Mouse (Mus musculus): Measurements from ENCODE around the gene Lrrk1. TPM values are rescaled to one million over a fixed set of nuclear protein-coding genes. Genes with fewer than 3 reads are reported as not detected.

The Lrrk1 gene
- polyA plus RNA-seq, 1 experiment, result 31.0 TPM

DNA sequence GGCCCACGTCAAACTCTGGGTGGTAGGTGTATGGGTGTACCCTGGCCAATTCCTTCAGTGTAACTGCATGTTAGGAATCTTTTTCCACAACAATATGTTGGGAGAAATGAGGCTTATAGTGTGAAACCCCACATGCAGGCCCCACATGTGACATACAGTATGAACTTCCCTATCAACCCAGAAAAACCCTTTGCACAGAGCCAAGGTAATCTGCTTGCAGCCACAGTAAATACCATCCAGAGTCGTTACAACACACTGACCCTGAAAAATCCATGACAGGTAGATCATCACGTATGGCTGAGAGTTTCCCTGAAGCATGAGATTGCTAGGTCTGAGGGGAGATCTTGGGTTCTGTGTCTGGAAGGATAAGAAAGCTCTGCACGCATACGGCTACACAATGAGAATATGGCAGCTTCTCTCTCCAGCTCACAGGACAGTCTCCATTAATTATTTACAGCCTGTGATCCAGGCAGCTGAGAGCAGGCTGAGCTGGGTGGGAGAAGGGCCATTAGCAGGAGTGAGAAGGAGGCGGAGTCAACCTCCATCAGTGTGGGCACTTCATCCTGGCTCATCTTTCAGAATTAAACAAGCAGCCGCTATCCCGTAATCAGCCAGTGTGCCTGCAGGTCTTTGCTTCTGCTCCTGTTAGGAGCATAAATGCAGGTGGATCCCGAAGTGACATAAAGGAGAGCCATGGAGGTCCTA lies 41.0 kb downstream of the Lrrk1 start:
- Histone ChIP-seq H3K4me1 (ENCODE audit: control insufficient read depth, insufficient read depth, low read length) (peaks cover 11% of the 10 kb centered on the region), H3K4me3 (ENCODE audit: insufficient read depth, low read length) (no peak overlapping the region), H3K27ac (ENCODE audit: insufficient read depth, low read length) (no peak overlapping the region)
- TF ChIP-seq CTCF (IDR thresholded peaks at IDR 0.05; ENCODE audit: borderline replicate concordance, insufficient read depth, low read length), result no peak

DNA sequence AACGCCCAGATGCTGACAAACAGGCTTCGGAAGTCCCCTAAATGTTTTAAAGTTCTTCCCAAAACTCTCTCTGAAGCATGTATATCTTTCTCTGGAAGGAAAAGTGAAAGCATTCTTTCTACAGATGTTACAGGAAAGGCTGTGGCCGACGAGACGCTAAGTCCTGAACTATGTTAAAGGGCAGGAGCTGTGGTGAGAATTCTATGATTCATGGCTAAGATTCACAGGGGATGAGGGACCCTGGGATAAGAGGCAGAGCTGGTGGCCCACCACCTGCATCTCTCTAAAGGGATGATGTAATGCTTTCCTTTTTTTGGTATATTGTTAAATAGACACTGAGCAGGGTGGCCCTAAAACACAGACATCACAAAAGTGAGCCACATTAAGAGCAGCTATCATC lies 44.8 kb downstream of the Lrrk1 start:
- Histone ChIP-seq H3K4me3 (ENCODE audit: insufficient read depth, low read length) (no peak overlapping the region), H3K4me1 (ENCODE audit: control insufficient read depth, insufficient read depth, low read length) (peaks cover 27% of the 10 kb centered on the region), H3K27ac (ENCODE audit: insufficient read depth, low read length) (peak overlapping the region; percentile 90)
- TF ChIP-seq CTCF (IDR thresholded peaks at IDR 0.05; ENCODE audit: borderline replicate concordance, insufficient read depth, low read length) (no peak), POLR2A (IDR thresholded peaks at IDR 0.05; ENCODE audit: low read depth, low read length) (no peak)

DNA sequence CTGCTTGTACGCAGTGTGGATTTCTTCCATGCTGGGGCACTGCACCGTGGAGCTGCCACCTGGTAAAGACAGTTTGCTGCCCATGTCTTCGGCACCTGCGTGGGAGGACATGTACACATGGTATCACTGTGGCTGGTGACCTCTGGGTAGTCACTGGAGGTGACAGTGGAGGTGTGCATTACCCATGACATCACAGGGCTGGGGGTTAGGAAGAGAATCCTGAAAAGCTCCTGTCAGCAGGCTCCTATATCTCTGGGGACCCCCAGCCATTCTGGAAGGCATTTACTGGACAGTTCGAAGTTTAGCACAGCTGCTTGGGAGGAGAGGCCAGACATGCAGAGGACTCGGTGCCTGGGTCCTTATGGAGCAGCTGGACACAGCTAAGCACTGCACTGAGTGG lies 45.3 kb downstream of the Lrrk1 start:
- no peak for TF ChIP-seq POLR2A (IDR thresholded peaks at IDR 0.05; ENCODE audit: low read depth, low read length)
- no peak for TF ChIP-seq CTCF (IDR thresholded peaks at IDR 0.05; ENCODE audit: borderline replicate concordance, insufficient read depth, low read length)
- no peak overlapping the region for H3K4me3 ChIP-seq (ENCODE audit: insufficient read depth, low read length)
- H3K4me1 ChIP-seq (ENCODE audit: control insufficient read depth, insufficient read depth, low read length), result peaks cover 27% of the 10 kb centered on the region
- peak overlapping the region; percentile 90 for H3K27ac ChIP-seq (ENCODE audit: insufficient read depth, low read length)

DNA sequence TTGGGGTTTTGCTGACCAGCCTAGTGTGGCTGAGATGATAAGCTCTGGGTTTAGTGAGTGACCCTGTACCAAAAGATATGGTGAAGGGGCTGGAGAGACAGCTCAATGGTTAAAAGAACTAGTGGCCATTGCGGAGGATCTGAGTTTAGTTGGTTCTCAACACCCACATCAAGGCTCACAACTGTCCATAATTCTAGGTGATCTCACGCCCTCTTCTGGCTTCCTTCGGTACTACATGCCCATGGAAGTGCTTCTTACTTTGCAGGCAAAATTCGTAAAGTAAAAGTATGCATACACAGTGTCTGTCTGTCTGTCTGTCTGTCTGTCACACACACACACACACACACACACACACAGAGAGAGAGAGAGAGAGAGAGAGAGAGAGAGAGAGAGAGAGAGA lies 45.8 kb downstream of the Lrrk1 start:
- Histone ChIP-seq H3K27ac (ENCODE audit: insufficient read depth, low read length) (peak overlapping the region; percentile 90), H3K4me1 (ENCODE audit: control insufficient read depth, insufficient read depth, low read length) (peaks cover 27% of the 10 kb centered on the region), H3K4me3 (ENCODE audit: insufficient read depth, low read length) (no peak overlapping the region)
- TF ChIP-seq CTCF (IDR thresholded peaks at IDR 0.05; ENCODE audit: borderline replicate concordance, insufficient read depth, low read length) (no peak), POLR2A (IDR thresholded peaks at IDR 0.05; ENCODE audit: low read depth, low read length) (no peak)

DNA sequence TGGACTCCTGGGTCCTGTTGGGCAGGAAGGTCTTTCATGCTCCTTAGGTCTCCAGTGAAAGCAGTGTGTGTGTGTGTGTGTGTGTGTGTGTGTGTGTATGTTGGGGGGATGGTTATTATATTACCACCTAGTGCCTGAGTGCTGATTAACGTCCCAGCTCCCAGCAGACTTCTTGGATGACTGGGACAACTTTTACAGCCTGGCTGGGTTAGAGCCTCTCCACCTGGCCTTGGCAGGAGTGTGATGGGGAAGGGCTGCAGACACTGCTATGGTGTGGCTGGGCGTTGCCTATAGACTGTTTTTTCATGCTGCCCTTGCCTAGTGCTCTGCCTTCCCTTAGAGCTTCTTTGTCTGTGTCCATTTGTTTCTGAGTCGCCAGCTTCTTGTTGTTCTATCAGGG lies 48.1 kb downstream of the Lrrk1 start:
- no peak overlapping the region for H3K4me3 ChIP-seq (ENCODE audit: insufficient read depth, low read length)
- H3K4me1 ChIP-seq (ENCODE audit: control insufficient read depth, insufficient read depth, low read length), result peaks cover 30% of the 10 kb centered on the region
- peak overlapping the region; percentile 91 for H3K27ac ChIP-seq (ENCODE audit: insufficient read depth, low read length)
- TF ChIP-seq CTCF (IDR thresholded peaks at IDR 0.05; ENCODE audit: borderline replicate concordance, insufficient read depth, low read length) (no peak), POLR2A (IDR thresholded peaks at IDR 0.05; ENCODE audit: low read depth, low read length) (no peak)

DNA sequence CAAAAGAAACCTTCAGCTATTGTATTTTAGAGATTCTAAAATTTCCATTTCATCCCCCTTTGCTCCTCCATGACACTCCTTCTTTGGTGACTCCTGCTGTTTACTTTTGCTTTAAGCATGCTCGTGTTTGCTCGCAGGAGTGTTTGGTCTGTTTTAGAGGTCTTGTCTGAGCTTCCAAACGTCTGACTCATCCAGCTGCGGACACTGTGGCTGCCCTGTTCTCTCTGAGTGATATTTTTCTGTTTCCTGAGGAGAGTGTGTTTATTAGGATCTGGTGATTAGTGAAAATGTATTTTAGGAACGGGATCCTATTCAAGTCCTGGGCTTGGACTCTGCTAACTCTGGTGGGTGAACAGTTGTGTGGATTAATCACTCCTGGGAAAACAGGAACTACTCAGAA lies 48.5 kb downstream of the Lrrk1 start:
- H3K4me1 ChIP-seq (ENCODE audit: control insufficient read depth, insufficient read depth, low read length), result peaks cover 30% of the 10 kb centered on the region
- peak overlapping the region; percentile 91 for H3K27ac ChIP-seq (ENCODE audit: insufficient read depth, low read length)
- no peak overlapping the region for H3K4me3 ChIP-seq (ENCODE audit: insufficient read depth, low read length)
- no peak for TF ChIP-seq CTCF (IDR thresholded peaks at IDR 0.05; ENCODE audit: borderline replicate concordance, insufficient read depth, low read length)
- no peak for TF ChIP-seq POLR2A (IDR thresholded peaks at IDR 0.05; ENCODE audit: low read depth, low read length)

DNA sequence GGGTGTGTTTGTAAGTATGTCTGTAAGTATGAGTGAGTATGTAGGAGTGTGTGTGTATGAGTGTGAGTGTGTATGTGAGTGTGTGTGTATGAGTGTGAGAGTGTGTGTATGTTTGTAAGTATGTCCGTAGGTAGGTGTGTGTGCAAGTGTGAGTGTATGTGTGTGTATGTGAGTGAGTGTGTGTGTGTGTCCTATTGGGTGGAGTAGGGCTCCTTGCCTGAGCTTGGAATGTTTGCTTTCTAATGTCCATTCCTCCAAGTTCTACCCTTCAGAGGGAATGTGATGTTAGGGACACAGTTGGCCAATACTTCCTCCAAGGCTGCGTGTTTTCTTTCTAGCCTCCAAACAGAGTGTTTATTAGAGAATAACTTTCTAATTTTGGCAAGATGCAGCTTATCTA lies 51.2 kb downstream of the Lrrk1 start:
- H3K4me1 ChIP-seq (ENCODE audit: control insufficient read depth, insufficient read depth, low read length), result peaks cover 19% of the 10 kb centered on the region
- TF ChIP-seq POLR2A (IDR thresholded peaks at IDR 0.05; ENCODE audit: low read depth, low read length) (no peak), CTCF (IDR thresholded peaks at IDR 0.05; ENCODE audit: borderline replicate concordance, insufficient read depth, low read length) (0 out of 2 replicates have a peak, but pooled peaks have one; percentile 12)

DNA sequence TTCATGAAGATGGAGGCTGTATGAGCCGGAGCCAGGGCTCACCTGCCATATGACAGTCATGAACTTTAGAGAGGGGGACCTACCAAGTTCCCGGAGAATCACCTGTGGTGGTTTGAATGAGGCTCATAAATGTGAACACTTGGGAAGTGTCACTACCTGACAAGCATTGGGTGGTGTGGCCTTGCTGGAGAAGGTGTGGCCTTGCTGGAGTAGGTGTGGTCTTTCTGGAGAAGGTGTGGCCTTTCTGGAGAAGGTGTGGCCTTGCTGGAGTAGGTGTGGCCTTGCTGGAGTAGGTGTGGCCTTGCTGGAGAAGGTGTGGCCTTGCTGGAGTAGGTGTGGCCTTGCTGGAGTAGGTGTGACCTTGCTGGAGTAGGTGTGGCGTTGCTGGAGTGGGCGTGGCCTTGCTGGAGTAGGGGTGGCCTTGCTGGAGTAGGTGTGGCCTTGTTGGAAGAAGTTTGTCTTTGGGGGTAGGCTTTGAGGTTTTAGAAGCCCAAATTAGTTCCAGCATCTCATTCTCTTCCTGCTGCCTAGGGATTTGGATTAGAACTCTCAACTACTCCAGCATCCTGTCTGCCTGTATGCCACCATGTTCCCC lies 54.1 kb downstream of the Lrrk1 start:
- no peak for TF ChIP-seq CTCF (IDR thresholded peaks at IDR 0.05; ENCODE audit: borderline replicate concordance, insufficient read depth, low read length)
- TF ChIP-seq POLR2A (IDR thresholded peaks at IDR 0.05; ENCODE audit: low read depth, low read length), result no peak
- H3K4me1 ChIP-seq (ENCODE audit: control insufficient read depth, insufficient read depth, low read length), result peaks cover 9% of the 10 kb centered on the region
- H3K27ac ChIP-seq (ENCODE audit: insufficient read depth, low read length), result no peak overlapping the region
- H3K4me3 ChIP-seq (ENCODE audit: insufficient read depth, low read length), result no peak overlapping the region

More for the DNA sequence above, 51.2 kb downstream of the Lrrk1 start:
- Histone ChIP-seq H3K27ac (ENCODE audit: insufficient read depth, low read length) (no peak overlapping the region), H3K4me3 (ENCODE audit: insufficient read depth, low read length) (no peak overlapping the region)

DNA sequence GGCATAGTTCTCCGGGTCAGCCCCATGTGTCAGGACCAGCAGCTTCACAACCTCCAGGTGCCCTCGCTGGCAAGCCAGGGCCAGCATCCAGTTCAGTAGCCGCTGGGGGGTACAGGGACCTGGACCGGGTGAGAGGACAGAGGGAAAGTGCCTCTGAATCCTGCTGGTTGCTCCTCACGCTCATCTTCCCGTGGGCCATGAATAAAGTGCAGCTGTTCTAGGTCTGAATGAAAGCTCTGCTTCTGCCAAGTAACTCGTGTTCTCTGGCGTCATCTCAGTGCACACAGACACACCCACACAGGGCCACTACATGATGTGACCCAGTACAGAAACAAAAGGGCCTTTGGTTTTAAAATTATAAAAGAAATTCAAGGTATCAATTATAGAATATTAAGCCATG lies 55.8 kb downstream of the Lrrk1 start:
- Histone ChIP-seq H3K27ac (ENCODE audit: insufficient read depth, low read length) (no peak overlapping the region), H3K4me1 (ENCODE audit: control insufficient read depth, insufficient read depth, low read length) (peaks cover 3% of the 10 kb centered on the region; the same call in 1 of the 2 replicates), H3K4me3 (ENCODE audit: insufficient read depth, low read length) (no peak overlapping the region)
- TF ChIP-seq POLR2A (IDR thresholded peaks at IDR 0.05; ENCODE audit: low read depth, low read length) (no peak), CTCF (IDR thresholded peaks at IDR 0.05; ENCODE audit: borderline replicate concordance, insufficient read depth, low read length) (no peak)

DNA sequence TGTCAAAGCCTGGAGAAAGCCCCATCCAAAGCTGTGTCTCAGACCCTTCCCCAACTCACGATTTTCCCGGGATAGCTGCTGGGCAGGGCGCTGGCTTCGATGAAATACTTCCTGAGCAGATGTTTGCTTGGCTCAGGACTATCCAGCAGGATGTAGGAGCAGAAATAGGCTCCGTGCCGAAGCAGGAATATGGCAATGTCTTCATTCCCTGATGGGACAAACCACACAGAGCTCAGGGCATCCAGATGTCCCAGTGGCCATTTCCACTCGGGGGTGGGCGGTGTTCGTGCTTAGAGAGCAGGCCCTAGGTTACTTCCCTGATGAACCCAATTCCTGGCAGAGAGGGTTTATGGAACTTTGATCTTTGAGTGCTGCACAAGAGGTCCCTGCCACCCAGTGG lies 57.5 kb downstream of the Lrrk1 start:
- TF ChIP-seq POLR2A (IDR thresholded peaks at IDR 0.05; ENCODE audit: low read depth, low read length) (no peak), CTCF (IDR thresholded peaks at IDR 0.05; ENCODE audit: borderline replicate concordance, insufficient read depth, low read length) (no peak)
- Histone ChIP-seq H3K27ac (ENCODE audit: insufficient read depth, low read length) (no peak overlapping the region), H3K4me3 (ENCODE audit: insufficient read depth, low read length) (no peak overlapping the region), H3K4me1 (ENCODE audit: control insufficient read depth, insufficient read depth, low read length) (no peaks in the 10 kb centered on the region)
